Mouse (Mus musculus) granulocyte monocyte progenitor cell, adult 5-6 weeks (primary cell): ENCODE measurements at regions not wholly inside any gene's neighbourhood (a gene's known extent, or its start where the extent isn't known, plus 50 kb on each side); places are given as distances from the start of the nearest gene placed in this dataset.
"Not testable (repeated sequence)": the region's sequence is repeated elsewhere in the genome, so short reads cannot be mapped to it uniquely, and the experiment has no call there.

Experiments
- ATAC-seq: replicated peaks from 2 replicates; pipeline ENCODE4 v1.8.0; 2016; ENCODE audit warnings: mild to moderate bottlenecking, moderate TSS enrichment, inconsistent platforms; ENCODE audit not compliant: poor library complexity, severe bottlenecking

GRCm38 (mm10) chrX:135112109-135112508 lies 65.3 kb downstream of the Gm15023 start:
- not testable (repeated sequence) for ATAC-seq

- ATAC-seq = peak; percentile 58
These were observed 66.6 kb downstream of the Gm15023 start for GRCm38 (mm10) chrX:135110866-135111265.

GRCm38 (mm10) chrX:135101594-135101993 lies 75.8 kb downstream of the Gm15023 start:
- ATAC-seq = no peak

GRCm38 (mm10) chrX:135098101-135098500 lies 79.3 kb downstream of the Gm15023 start:
- no peak for ATAC-seq

- no peak for ATAC-seq
These were observed 81.2 kb downstream of the Gm15023 start for GRCm38 (mm10) chrX:135096206-135096605.

- ATAC-seq = peak; percentile 73
These were observed 82.1 kb upstream of the Zmat1 start for GRCm38 (mm10) chrX:135091074-135091473.

GRCm38 (mm10) chrX:135087068-135087579 lies 78.1 kb upstream of the Zmat1 start:
- peak; percentile 75 for ATAC-seq

- peak; percentile 38 for ATAC-seq
These were observed 77.6 kb upstream of the Zmat1 start for GRCm38 (mm10) chrX:135086564-135086963.

GRCm38 (mm10) chrX:135085770-135086553 lies 77.0 kb upstream of the Zmat1 start:
- ATAC-seq = peak; percentile 8; the same call in 1 of the 2 replicates

GRCm38 (mm10) chrX:135080380-135081158 lies 71.6 kb upstream of the Zmat1 start:
- ATAC-seq = no peak

- peak; percentile 90 for ATAC-seq
These were observed 70.4 kb upstream of the Zmat1 start for GRCm38 (mm10) chrX:135079388-135079787.

GRCm38 (mm10) chrX:135075903-135076302 lies 66.9 kb upstream of the Zmat1 start:
- peak; percentile 82 for ATAC-seq

- ATAC-seq = no peak
These were observed 60.4 kb upstream of the Zmat1 start for GRCm38 (mm10) chrX:135069448-135069847.

- no peak for ATAC-seq
These were observed 51.2 kb upstream of the Zmat1 start for GRCm38 (mm10) chrX:135060184-135060583.

GRCm38 (mm10) chrX:135058949-135059348 lies 49.9 kb upstream of the Zmat1 start:
- ATAC-seq = no peak
